Mouse (Mus musculus): Measurements from ENCODE around the gene Tmod3. TPM values are rescaled to one million over a fixed set of nuclear protein-coding genes. Genes with fewer than 3 reads are reported as not detected.

Gene Tmod3
- polyA plus RNA-seq, 1 experiment from 2014 or later = 120 TPM

- WGBS = 58% methylated on average over 4 of the region's 4 CpGs
- no peak overlapping the region for H3K4me2 ChIP-seq (ENCODE audit: low read length)
- H3K4me3 ChIP-seq (replicated peaks; ENCODE audit: low read depth, low read length) = no peak overlapping the region
- no peaks in the 10 kb centered on the region for H3K9me3 ChIP-seq (replicated peaks; ENCODE audit: low read length)
- DNase-seq (ENCODE audit: low spot score) = peak; percentile 84
- no peaks in the 10 kb centered on the region for H3K4me1 ChIP-seq (replicated peaks; ENCODE audit: insufficient read depth, low read length)
- 0 out of 2 replicates have a peak, but pooled peaks cover 5% of the 10 kb centered on the region for H3K36me3 ChIP-seq (ENCODE audit: insufficient read depth, low read length)
- peak; percentile 82 for TF ChIP-seq CTCF (IDR thresholded peaks at IDR 0.05; ENCODE audit: low read depth)
- no peak overlapping the region for H3K27ac ChIP-seq
- H3K27me3 ChIP-seq (ENCODE audit: insufficient read depth, low read length) = no peaks in the 10 kb centered on the region
- no peak overlapping the region for H3K9ac ChIP-seq (ENCODE audit: low read depth, low read length)
- ATAC-seq (replicated peaks; ENCODE audit: low FRiP score, low read depth) = no peak
Observed at GRCm38 (mm10) chr9:75521788-75522187, 37.7 kb downstream of the Tmod3 start.

GRCm38 (mm10) chr9:75520940-75521339, 38.5 kb downstream of the Tmod3 start:
- no peak for TF ChIP-seq CTCF (IDR thresholded peaks at IDR 0.05; ENCODE audit: low read depth)
- H3K4me3 ChIP-seq (replicated peaks; ENCODE audit: low read depth, low read length) = no peak overlapping the region
- no peaks in the 10 kb centered on the region for H3K9me3 ChIP-seq (replicated peaks; ENCODE audit: low read length)
- ATAC-seq (replicated peaks; ENCODE audit: low FRiP score, low read depth) (no peak), DNase-seq (ENCODE audit: low spot score) (no peak)
- no peak overlapping the region for H3K9ac ChIP-seq (ENCODE audit: low read depth, low read length)
- no peaks in the 10 kb centered on the region for H3K27me3 ChIP-seq (ENCODE audit: insufficient read depth, low read length)
- H3K27ac ChIP-seq = no peak overlapping the region
- WGBS = 92% methylated on average over 8 of the region's 8 CpGs
- no peaks in the 10 kb centered on the region for H3K4me1 ChIP-seq (replicated peaks; ENCODE audit: insufficient read depth, low read length)
- H3K4me2 ChIP-seq (ENCODE audit: low read length) = no peak overlapping the region
- H3K36me3 ChIP-seq (ENCODE audit: insufficient read depth, low read length) = 0 out of 2 replicates have a peak, but pooled peaks cover 6% of the 10 kb centered on the region

- Histone ChIP-seq H3K36me3 (ENCODE audit: insufficient read depth, low read length) (peaks cover 19% of the 10 kb centered on the region; the same call in 1 of the 2 replicates), H3K9ac (ENCODE audit: low read depth, low read length) (no peak overlapping the region), H3K27ac (no peak overlapping the region), H3K9me3 (replicated peaks; ENCODE audit: low read length) (no peaks in the 10 kb centered on the region), H3K27me3 (ENCODE audit: insufficient read depth, low read length) (no peaks in the 10 kb centered on the region), H3K4me1 (replicated peaks; ENCODE audit: insufficient read depth, low read length) (no peaks in the 10 kb centered on the region), H3K4me3 (replicated peaks; ENCODE audit: low read depth, low read length) (no peak overlapping the region), H3K4me2 (ENCODE audit: low read length) (no peak overlapping the region)
- ATAC-seq (replicated peaks; ENCODE audit: low FRiP score, low read depth) (no peak), DNase-seq (ENCODE audit: low spot score) (no peak)
- TF ChIP-seq CTCF (IDR thresholded peaks at IDR 0.05; ENCODE audit: low read depth) = no peak
- 76% methylated on average over 3 of the region's 3 CpGs for WGBS
Observed at GRCm38 (mm10) chr9:75517751-75518150, 41.7 kb downstream of the Tmod3 start.

GRCm38 (mm10) chr9:75515464-75516113, 43.9 kb downstream of the Tmod3 start:
- no peak overlapping the region for H3K4me3 ChIP-seq (replicated peaks; ENCODE audit: low read depth, low read length)
- DNase-seq (ENCODE audit: low spot score) (peak; percentile 87), ATAC-seq (replicated peaks; ENCODE audit: low FRiP score, low read depth) (peak; percentile 72; the same call in 1 of the 2 replicates)
- peak; percentile 90 for TF ChIP-seq CTCF (IDR thresholded peaks at IDR 0.05; ENCODE audit: low read depth)
- no peaks in the 10 kb centered on the region for H3K4me1 ChIP-seq (replicated peaks; ENCODE audit: insufficient read depth, low read length)
- no peaks in the 10 kb centered on the region for H3K9me3 ChIP-seq (replicated peaks; ENCODE audit: low read length)
- H3K27ac ChIP-seq = no peak overlapping the region
- WGBS = 56% methylated on average over 12 of the region's 12 CpGs
- H3K9ac ChIP-seq (ENCODE audit: low read depth, low read length) = no peak overlapping the region
- no peak overlapping the region for H3K4me2 ChIP-seq (ENCODE audit: low read length)
- H3K36me3 ChIP-seq (ENCODE audit: insufficient read depth, low read length) = peaks cover 23% of the 10 kb centered on the region; the same call in 1 of the 2 replicates
- H3K27me3 ChIP-seq (ENCODE audit: insufficient read depth, low read length) = no peaks in the 10 kb centered on the region

- Histone ChIP-seq H3K4me2 (ENCODE audit: low read length) (no peak overlapping the region), H3K4me3 (replicated peaks; ENCODE audit: low read depth, low read length) (no peak overlapping the region), H3K9ac (ENCODE audit: low read depth, low read length) (no peak overlapping the region), H3K9me3 (replicated peaks; ENCODE audit: low read length) (no peaks in the 10 kb centered on the region), H3K27me3 (ENCODE audit: insufficient read depth, low read length) (no peaks in the 10 kb centered on the region), H3K4me1 (replicated peaks; ENCODE audit: insufficient read depth, low read length) (no peaks in the 10 kb centered on the region), H3K36me3 (ENCODE audit: insufficient read depth, low read length) (peaks cover 45% of the 10 kb centered on the region), H3K27ac (no peak overlapping the region)
- DNase-seq (ENCODE audit: low spot score) = no peak
- TF ChIP-seq CTCF (IDR thresholded peaks at IDR 0.05; ENCODE audit: low read depth) = no peak
- no peak for ATAC-seq (replicated peaks; ENCODE audit: low FRiP score, low read depth)
- WGBS = 88% methylated on average over 8 of the region's 8 CpGs
Observed at GRCm38 (mm10) chr9:75511236-75511939, 48.1 kb downstream of the Tmod3 start.

GRCm38 (mm10) chr9:75504311-75504710, 55.1 kb downstream of the Tmod3 start:
- no peak for DNase-seq (ENCODE audit: low spot score)
- WGBS = 93% methylated on average over 6 of the region's 6 CpGs

More at GRCm38 (mm10) chr9:75504311-75504710, 55.1 kb downstream of the Tmod3 start:
- H3K36me3 ChIP-seq (ENCODE audit: insufficient read depth, low read length) = peaks cover 44% of the 10 kb centered on the region
- no peaks in the 10 kb centered on the region for H3K4me1 ChIP-seq (replicated peaks; ENCODE audit: insufficient read depth, low read length)
- no peak overlapping the region for H3K4me2 ChIP-seq (ENCODE audit: low read length)
- no peaks in the 10 kb centered on the region for H3K9me3 ChIP-seq (replicated peaks; ENCODE audit: low read length)
- no peak for ATAC-seq (replicated peaks; ENCODE audit: low FRiP score, low read depth)
- no peak overlapping the region for H3K4me3 ChIP-seq (replicated peaks; ENCODE audit: low read depth, low read length)
- no peaks in the 10 kb centered on the region for H3K27me3 ChIP-seq (ENCODE audit: insufficient read depth, low read length)
- no peak for TF ChIP-seq CTCF (IDR thresholded peaks at IDR 0.05; ENCODE audit: low read depth)
- H3K27ac ChIP-seq = no peak overlapping the region
- no peak overlapping the region for H3K9ac ChIP-seq (ENCODE audit: low read depth, low read length)
